Comparison of ENCODE assay signal across 8 mouse cellular contexts in genomic region chr3:36065843-36066651, GRCm38 (mm10). TPM values are rescaled to one million over a fixed set of nuclear protein-coding genes. Genes with fewer than 3 reads are reported as not detected.
DNase-seq lines count a peak whose midpoint lies in the region; ATAC-seq and TF ChIP-seq lines count a peak whose summit lies in the region.

Gene Acad9 (plus strand): TSS chr3:36065979.

- H3K36me3 ChIP-seq in embryonic facial prominence, embryonic 14.5 days (ENCODE audit: control insufficient read depth, insufficient read depth, low read length), result peaks cover 15% of the 10 kb centered on the region
- H3K36me3 ChIP-seq in limb, embryonic 14.5 days (ENCODE audit: control insufficient read depth, insufficient read depth, low read length), result peaks cover 13% of the 10 kb centered on the region; the same call in 1 of the 2 replicates
- H3K36me3 ChIP-seq in midbrain, postnatal 0 days (ENCODE audit: insufficient read depth, low read length), result no peaks in the 10 kb centered on the region

- peak within 1 kb of the TSS; percentile 76 for H3K4me2 ChIP-seq in embryonic facial prominence, embryonic 14.5 days (ENCODE audit: low read depth, low read length)
- peak within 1 kb of the TSS; percentile 74 for H3K4me2 ChIP-seq in limb, embryonic 14.5 days (replicated peaks; ENCODE audit: low read depth, low read length, severe bottlenecking)
- H3K4me2 ChIP-seq in midbrain, postnatal 0 days (ENCODE audit: low read depth, low read length, poor library complexity, severe bottlenecking), result peak within 1 kb of the TSS; percentile 59

- peak; percentile 99 for ATAC-seq in embryonic facial prominence, embryonic 14.5 days (ENCODE audit: low read depth)
- ATAC-seq in limb, embryonic 14.5 days (ENCODE audit: low FRiP score, low read depth), result peak; percentile 98
- peak; percentile 98 for ATAC-seq in midbrain, postnatal 0 days (ENCODE audit: low FRiP score)

- peaks cover 14% of the 10 kb centered on the region for H3K4me1 ChIP-seq in embryonic facial prominence, embryonic 14.5 days (ENCODE audit: control insufficient read depth, insufficient read depth, low read length)
- peaks cover 14% of the 10 kb centered on the region for H3K4me1 ChIP-seq in limb, embryonic 14.5 days (ENCODE audit: control insufficient read depth, insufficient read depth, low read length)
- H3K4me1 ChIP-seq in midbrain, postnatal 0 days (ENCODE audit: insufficient read depth, low read length), result no peaks in the 10 kb centered on the region

- H3K9ac ChIP-seq in embryonic facial prominence, embryonic 14.5 days (ENCODE audit: low read depth, low read length), result peak within 1 kb of the TSS; percentile 87
- peak within 1 kb of the TSS; percentile 88 for H3K9ac ChIP-seq in limb, embryonic 14.5 days (ENCODE audit: low read depth, low read length, severe bottlenecking)
- peak within 1 kb of the TSS; percentile 71 for H3K9ac ChIP-seq in midbrain, postnatal 0 days (replicated peaks; ENCODE audit: low read length, poor library complexity, severe bottlenecking)

- TF ChIP-seq POLR2A in limb, embryonic 14.5 days (IDR thresholded peaks at IDR 0.05; ENCODE audit: borderline replicate concordance, extremely low read depth, insufficient read depth, insufficient read length), result 0 out of 2 replicates have a peak, but pooled peaks have one; percentile 41

- peak within 1 kb of the TSS; percentile 92 for H3K4me3 ChIP-seq in embryonic facial prominence, embryonic 14.5 days (ENCODE audit: low read depth, low read length)
- peak within 1 kb of the TSS; percentile 93 for H3K4me3 ChIP-seq in limb, embryonic 14.5 days (replicated peaks; ENCODE audit: low read length)
- peak within 1 kb of the TSS; percentile 92 for H3K4me3 ChIP-seq in midbrain, postnatal 0 days (ENCODE audit: low read depth, low read length)

- TF ChIP-seq CTCF in midbrain, postnatal 0 days (IDR thresholded peaks at IDR 0.05), result no peak

- H3K27me3 ChIP-seq in embryonic facial prominence, embryonic 14.5 days (replicated peaks; ENCODE audit: control insufficient read depth, insufficient read depth, low read length), result 0 out of 2 replicates have a peak, but pooled peaks cover 10% of the 10 kb centered on the region
- H3K27me3 ChIP-seq in limb, embryonic 14.5 days (ENCODE audit: control insufficient read depth, insufficient read depth, low read length), result no peaks in the 10 kb centered on the region
- peaks cover 5% of the 10 kb centered on the region; the same call in 1 of the 2 replicates for H3K27me3 ChIP-seq in midbrain, postnatal 0 days (ENCODE audit: insufficient read depth, low read length)

- DNase-seq in 3T3-L1 (ENCODE audit: low read depth, low spot score), result peak; percentile 99
- DNase-seq in adrenal gland, postnatal 4 days (ENCODE audit: low spot score in 2 of 2), result peak; percentile 76 to 90
- DNase-seq in embryonic facial prominence, embryonic 14.5 days (ENCODE audit: low spot score), result peak; percentile 98
- DNase-seq in heart, adult 8-10 months (ENCODE audit: low spot score), result peak; percentile 93
- DNase-seq in kidney, adult 9 months, result peak; percentile 96
- peak; percentile 96 for DNase-seq in limb, embryonic 14.5 days (ENCODE audit: low spot score)
- DNase-seq in midbrain, postnatal 0 days (ENCODE audit: low spot score), result peak; percentile 98
- peak; percentile 82 to 89 for DNase-seq in spleen, postnatal 14 days (ENCODE audit: low spot score in 2 of 2)

- no peaks in the 10 kb centered on the region for H3K9me3 ChIP-seq in embryonic facial prominence, embryonic 14.5 days (ENCODE audit: control insufficient read depth, low read length)
- no peaks in the 10 kb centered on the region for H3K9me3 ChIP-seq in limb, embryonic 14.5 days (ENCODE audit: control insufficient read depth, low read length)
- no peaks in the 10 kb centered on the region for H3K9me3 ChIP-seq in midbrain, postnatal 0 days (ENCODE audit: low read length)

- WGBS in embryonic facial prominence, embryonic 14.5 days, result under 1% methylated on average over 42 of the region's 49 CpGs
- under 1% methylated on average over 49 of the region's 49 CpGs for WGBS in limb, embryonic 14.5 days
- WGBS in midbrain, postnatal 0 days, result under 1% methylated on average over 49 of the region's 49 CpGs

- peak within 1 kb of the TSS; percentile 83 for H3K27ac ChIP-seq in embryonic facial prominence, embryonic 14.5 days (replicated peaks; ENCODE audit: low read depth, low read length)
- H3K27ac ChIP-seq in limb, embryonic 14.5 days (replicated peaks; ENCODE audit: low read depth, low read length), result peak within 1 kb of the TSS; percentile 78
- peak within 1 kb of the TSS; percentile 62 for H3K27ac ChIP-seq in midbrain, postnatal 0 days (ENCODE audit: low read depth, low read length)

RNA-seq across cellular contexts. Expression of gene Acad9, which starts in this region (rescaled TPM):
- total RNA-seq in adrenal gland, postnatal 4 days (2021), result 10 to 100 TPM; 51.5 to 60.1 TPM
- 85.2 and 86.0 TPM in 2 replicates for polyA plus RNA-seq in embryonic facial prominence, embryonic 14.5 days (2014; fragmentation: Nextera tagmentation; extraction: Ambion mirVana)
- total RNA-seq in heart, adult 8-10 months (2022), result 10 to 100 TPM; 39.1 to 47.6 (median 42.0) TPM
- 37.2 and 46.8 TPM in 2 replicates for polyA plus RNA-seq in limb, embryonic 14.5 days (2012; rRNA removed)
- 101 and 117 TPM in 2 replicates for polyA plus RNA-seq in limb, embryonic 14.5 days (2014; fragmentation: Nextera tagmentation; extraction: Ambion mirVana)
- total RNA-seq in midbrain, postnatal 0 days (2014; rRNA removed), result 30.9 and 50.4 TPM in 2 replicates
- 65.6 and 69.1 TPM in 2 replicates for polyA plus RNA-seq in midbrain, postnatal 0 days (2015; fragmentation: Nextera tagmentation; extraction: Ambion mirVana)

Comparison
In these comparisons a context has a peak if more than half of its experiments do, and no peak if none do; other contexts are left out.
1. Peak in every context shown above with its lines: DNase-seq, ATAC-seq, H3K4me3 ChIP-seq and H3K27ac ChIP-seq.